Comparison of ENCODE assay signal across 20 mouse cellular contexts in the genomic region with DNA sequence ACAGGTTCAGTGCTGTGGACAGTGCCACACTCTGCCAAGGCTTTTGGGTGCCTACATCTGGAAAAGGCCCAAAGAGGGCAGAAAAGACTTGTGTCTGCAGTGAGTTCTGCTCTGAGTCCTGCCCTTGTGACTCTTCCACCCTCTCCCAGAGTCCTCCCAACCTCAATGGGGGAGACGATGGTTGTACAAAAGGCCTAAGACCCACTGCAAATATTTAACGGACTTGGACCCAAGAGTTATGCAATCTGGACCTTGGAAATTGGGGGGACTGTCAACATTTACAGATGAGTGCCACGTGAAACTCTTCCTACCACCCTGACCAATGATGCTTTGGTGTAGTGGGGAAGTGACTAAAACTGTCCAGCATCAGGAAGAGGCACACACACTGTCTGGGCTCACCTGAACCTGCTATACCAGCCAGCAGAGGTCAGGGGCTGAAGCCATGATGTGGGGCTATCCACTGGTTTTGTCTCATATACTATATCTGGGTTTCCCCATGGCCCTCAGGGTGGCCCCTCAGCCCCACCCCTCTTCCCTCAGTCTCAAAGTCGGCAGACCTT. TPM values are rescaled to one million over a fixed set of nuclear protein-coding genes. Genes with fewer than 3 reads are reported as not detected.
DNase-seq lines count a peak whose midpoint lies in the region; ATAC-seq and TF ChIP-seq lines count a peak whose summit lies in the region.
"Had no signal": no experiment of that assay in that cellular context is flagged by ENCODE, and none has a peak within 500 bp of the region (broad histone marks: within the 10 kb centered on the region; RNA-seq: fewer than 3 reads in every experiment).

No protein-coding gene starts in this region.

- 0 out of 2 replicates have a peak overlapping the region, but pooled peaks have one; percentile 5 for H3K27ac ChIP-seq in CH12.LX (ENCODE audit: insufficient read depth, low read depth)
- H3K27ac ChIP-seq in liver, embryonic 13.5 days: peak overlapping the region; percentile 79
- H3K27ac ChIP-seq in liver, postnatal 0 days (ENCODE audit: low read depth): peak overlapping the region; percentile 92
- H3K27ac ChIP-seq in embryonic facial prominence, embryonic 10.5 days (replicated peaks): no peak overlapping the region
- H3K27ac ChIP-seq: embryonic facial prominence, embryonic 12.5 days; forebrain, embryonic 15.5 days; heart, embryonic 10.5 days; hindbrain, embryonic 12.5 days had no signal

- peaks cover 0 to 8% of the 10 kb centered on the region in 2 experiments for H3K36me3 ChIP-seq in CH12.LX (replicated peaks in 1 of 2; ENCODE audit: control insufficient read depth in 1 of 2, insufficient read depth in 1 of 2, low read length in 1 of 2)
- H3K36me3 ChIP-seq in liver, embryonic 13.5 days: peaks cover 26% of the 10 kb centered on the region
- peaks cover 11% of the 10 kb centered on the region; the same call in 1 of the 2 replicates for H3K36me3 ChIP-seq in liver, postnatal 0 days (replicated peaks; ENCODE audit: insufficient read depth, low read length)
- peaks cover 78% of the 10 kb centered on the region for H3K36me3 ChIP-seq in embryonic facial prominence, embryonic 10.5 days (replicated peaks)
- H3K36me3 ChIP-seq: forebrain, embryonic 15.5 days had no signal

- H3K4me2 ChIP-seq in CH12.LX (ENCODE audit: insufficient read depth, low read depth, poor library complexity, severe bottlenecking): no peak overlapping the region
- H3K4me2 ChIP-seq in liver, embryonic 13.5 days: no peak overlapping the region
- H3K4me2 ChIP-seq in liver, postnatal 0 days (ENCODE audit: low read depth, low read length): no peak overlapping the region
- H3K4me2 ChIP-seq: embryonic facial prominence, embryonic 12.5 days; forebrain, embryonic 15.5 days; hindbrain, embryonic 12.5 days had no signal

- no peak for TF ChIP-seq EP300 in CH12.LX (IDR thresholded peaks at IDR 0.05; ENCODE audit: low read length)
- TF ChIP-seq EP300 in liver, postnatal 0 days (IDR thresholded peaks at IDR 0.05; ENCODE audit: low read depth): peak; percentile 91

- H3K79me2 ChIP-seq in CH12.LX (replicated peaks; ENCODE audit: control insufficient read depth, extremely low read depth, insufficient read depth, poor library complexity, severe bottlenecking): no peaks in the 10 kb centered on the region

- peaks cover 10% of the 10 kb centered on the region for H3K9me3 ChIP-seq in CH12.LX (replicated peaks; ENCODE audit: low read length)
- H3K9me3 ChIP-seq in liver, embryonic 13.5 days (replicated peaks): peaks cover 3% of the 10 kb centered on the region; the same call in 1 of the 2 replicates
- 0 out of 2 replicates have a peak, but pooled peaks cover 2% of the 10 kb centered on the region for H3K9me3 ChIP-seq in liver, postnatal 0 days (ENCODE audit: low read length)
- H3K9me3 ChIP-seq in embryonic facial prominence, embryonic 10.5 days: peaks cover 12% of the 10 kb centered on the region; the same call in 1 of the 2 replicates
- H3K9me3 ChIP-seq: G1E had no signal

- H3K4me3 ChIP-seq in CH12.LX (replicated peaks in 1 of 3; ENCODE audit: low read depth in 2 of 3, low read length in 2 of 3, poor library complexity in 1 of 3): no peak overlapping the region
- H3K4me3 ChIP-seq in liver, embryonic 13.5 days (replicated peaks): no peak overlapping the region
- no peak overlapping the region for H3K4me3 ChIP-seq in liver, postnatal 0 days (ENCODE audit: low read depth, low read length)
- H3K4me3 ChIP-seq in embryonic facial prominence, embryonic 10.5 days: no peak overlapping the region
- H3K4me3 ChIP-seq: embryonic facial prominence, embryonic 12.5 days; forebrain, embryonic 15.5 days; heart, embryonic 10.5 days; hindbrain, embryonic 12.5 days had no signal

- DNase-seq in CH12.LX (ENCODE audit: extremely low read depth) (no peak), liver (peak; percentile 29)
- DNase-seq in liver, embryonic 13.5 days: no peak
- DNase-seq in liver, postnatal 0 days: peak; percentile 51
- no peak for DNase-seq in right cerebral cortex, postnatal 10 days (ENCODE audit: low spot score in 2 of 2)
- DNase-seq in urinary bladder, postnatal 4 days (ENCODE audit: low spot score in 2 of 2): no peak
- DNase-seq in embryonic facial prominence, embryonic 10.5 days (ENCODE audit: low spot score): no peak
- DNase-seq: adrenal gland, adult 8-10 months; adrenal gland, postnatal 36 days; cerebellum, adult 2 months; cerebellum, postnatal 10 days; gastrocnemius, postnatal 10 days; heart, adult 18-20 months; heart, postnatal 10 days; heart, postnatal 4 days had no signal

- no peak for TF ChIP-seq POLR2A in CH12.LX (IDR thresholded peaks at IDR 0.05; ENCODE audit: low read depth, low read length)

- 38% methylated on average over 4 of the region's 4 CpGs for WGBS in liver, embryonic 13.5 days (ENCODE audit: insufficient replicate concordance)
- WGBS in liver, postnatal 0 days (ENCODE audit: insufficient replicate concordance): 35% methylated on average over 4 of the region's 4 CpGs
- WGBS in embryonic facial prominence, embryonic 10.5 days: 82% methylated on average over 4 of the region's 4 CpGs

- dilution Hi-C loops in CH12.LX (cut with MboI; ENCODE audit: extremely low pct_ligation_motif_present, extremely low pct_unique_long_range_greater_than_20kb, low sequenced_read_pairs): no loop called here

- H3K4me1 ChIP-seq in CH12.LX (ENCODE audit: control insufficient read depth in 1 of 2, insufficient read depth in 2 of 2): peaks cover 4 to 23% of the 10 kb centered on the region in 2 experiments; a peak in 2 of 4 replicates
- H3K4me1 ChIP-seq in liver, embryonic 13.5 days (replicated peaks): peaks cover 40% of the 10 kb centered on the region
- H3K4me1 ChIP-seq in liver, postnatal 0 days (ENCODE audit: insufficient read depth): peaks cover 17% of the 10 kb centered on the region
- H3K4me1 ChIP-seq in embryonic facial prominence, embryonic 10.5 days: peaks cover 20% of the 10 kb centered on the region
- H3K4me1 ChIP-seq: embryonic facial prominence, embryonic 12.5 days; forebrain, embryonic 15.5 days had no signal

- peaks cover 77% of the 10 kb centered on the region for H3K27me3 ChIP-seq in CH12.LX (replicated peaks)
- no peaks in the 10 kb centered on the region for H3K27me3 ChIP-seq in liver, embryonic 13.5 days
- no peaks in the 10 kb centered on the region for H3K27me3 ChIP-seq in liver, postnatal 0 days (ENCODE audit: insufficient read depth, low read length)
- H3K27me3 ChIP-seq in embryonic facial prominence, embryonic 10.5 days (replicated peaks; ENCODE audit: low read depth, poor library complexity, severe bottlenecking): no peaks in the 10 kb centered on the region
- H3K27me3 ChIP-seq: embryonic facial prominence, embryonic 12.5 days; forebrain, embryonic 15.5 days; hindbrain, embryonic 12.5 days had no signal

- no peak for TF ChIP-seq CTCF in CH12.LX (conservative IDR thresholded peaks at IDR 0.05 in 1 of 2, IDR thresholded peaks at IDR 0.05 in 1 of 2; ENCODE audit: low read depth in 2 of 2, low read length in 2 of 2)
- TF ChIP-seq CTCF in liver, postnatal 0 days (IDR thresholded peaks at IDR 0.05; ENCODE audit: low read depth): no peak

- ATAC-seq in liver, embryonic 13.5 days (ENCODE audit: low read depth): peak; percentile 81
- ATAC-seq in liver, postnatal 0 days: peak; percentile 94
- ATAC-seq: forebrain, embryonic 15.5 days had no signal

- in situ Hi-C loops in CH12.LX (cut with MboI; ENCODE audit: low pct_ligation_motif_present, low pct_unique_long_range_greater_than_20kb, low sequenced_read_pairs): no loop called here

- no peak overlapping the region for H3K9ac ChIP-seq in CH12.LX (ENCODE audit: insufficient read depth, low read depth)
- no peak overlapping the region for H3K9ac ChIP-seq in liver, embryonic 13.5 days
- no peak overlapping the region; the same call in 1 of the 2 replicates for H3K9ac ChIP-seq in liver, postnatal 0 days (replicated peaks)
- H3K9ac ChIP-seq: embryonic facial prominence, embryonic 12.5 days; forebrain, embryonic 15.5 days; hindbrain, embryonic 12.5 days had no signal

- TF ChIP-seq RAD21 in CH12.LX (IDR thresholded peaks at IDR 0.05; ENCODE audit: low read depth, low read length): no peak

TF ChIP-seq in CH12.LX, 34 proteins besides CTCF, POLR2A, EP300 and RAD21:
- TF ChIP-seq IRF4 (IDR thresholded peaks at IDR 0.05; ENCODE audit: low read depth, low read length) (no peak), JUN (IDR thresholded peaks at IDR 0.05; ENCODE audit: insufficient read depth, low read depth, low read length) (no peak), E2F4 (IDR thresholded peaks at IDR 0.05; ENCODE audit: insufficient replicate concordance, low read depth, low read length) (no peak), ELF1 (IDR thresholded peaks at IDR 0.05; ENCODE audit: low read depth, low read length) (no peak)

RNA-seq across cellular contexts. Expression of a gene that starts 59.6 kb away (rescaled TPM):
- total RNA-seq in CH12.LX (2012; rRNA removed): 50.2 and 54.4 TPM in 2 replicates
- 36.0 and 40.1 TPM in 2 replicates for total RNA-seq in CH12.LX (2014; rRNA removed)
- 53.3 and 59.8 TPM in 2 replicates for polyA plus RNA-seq in CH12.LX (2012; ENCODE audit: insufficient read length, low read depth)
- polyA plus RNA-seq in liver, embryonic 13.5 days (2015; fragmentation: Nextera tagmentation; extraction: Ambion mirVana): 29.4 and 32.5 TPM in 2 replicates
- polyA plus RNA-seq in liver, postnatal 0 days (2015; fragmentation: Nextera tagmentation; extraction: Ambion mirVana): 7.1 and 10.5 TPM in 2 replicates
- 37.4 and 38.2 TPM in 2 replicates for polyA plus RNA-seq in embryonic facial prominence, embryonic 10.5 days (2016; fragmentation: Nextera tagmentation; extraction: Ambion mirVana)

Comparison
In these comparisons a context has a peak if more than half of its experiments do, and no peak if none do; other contexts are left out.
1. DNase-seq: peak in liver (single experiment) and liver, postnatal 0 days (single experiment); none in CH12.LX (single experiment), liver, embryonic 13.5 days (single experiment), right cerebral cortex, postnatal 10 days (0 of 2), urinary bladder, postnatal 4 days (0 of 2) and embryonic facial prominence, embryonic 10.5 days (single experiment).